12 mouse cellular contexts compared by ENCODE assay signal in genomic region chr13:51805634-51806033, GRCm38 (mm10). TPM values are rescaled to one million over a fixed set of nuclear protein-coding genes. Genes with fewer than 3 reads are reported as not detected.
DNase-seq lines count a peak whose midpoint lies in the region; ATAC-seq and TF ChIP-seq lines count a peak whose summit lies in the region.
"Had no signal": no experiment of that assay in that cellular context is flagged by ENCODE, and none has a peak within 500 bp of the region (broad histone marks: within the 10 kb centered on the region; RNA-seq: fewer than 3 reads in every experiment).

No protein-coding gene starts in this region.

- peak overlapping the region; percentile 79 for H3K27ac ChIP-seq in neural tube, embryonic 13.5 days (replicated peaks)
- no peak overlapping the region for H3K27ac ChIP-seq in gastrocnemius, adult 2 months
- no peak overlapping the region for H3K27ac ChIP-seq in kidney, embryonic 15.5 days
- H3K27ac ChIP-seq: embryonic facial prominence, embryonic 12.5 days; heart, embryonic 10.5 days had no signal

- 66% methylated on average over 4 of the region's 4 CpGs for WGBS in neural tube, embryonic 13.5 days
- WGBS in kidney, embryonic 15.5 days = 68% methylated on average over 4 of the region's 4 CpGs

- no peak overlapping the region for H3K9ac ChIP-seq in neural tube, embryonic 13.5 days
- no peak overlapping the region for H3K9ac ChIP-seq in kidney, embryonic 15.5 days
- H3K9ac ChIP-seq: embryonic facial prominence, embryonic 12.5 days; lung, embryonic 14.5 days had no signal

- no peak for TF ChIP-seq CTCF in gastrocnemius, adult 2 months (IDR thresholded peaks at IDR 0.05)

- H3K27me3 ChIP-seq in neural tube, embryonic 13.5 days = no peaks in the 10 kb centered on the region
- no peaks in the 10 kb centered on the region; the same call in 1 of the 2 replicates for H3K27me3 ChIP-seq in kidney, embryonic 15.5 days
- H3K27me3 ChIP-seq: embryonic facial prominence, embryonic 12.5 days had no signal

- no peaks in the 10 kb centered on the region for H3K9me3 ChIP-seq in neural tube, embryonic 13.5 days
- no peaks in the 10 kb centered on the region for H3K9me3 ChIP-seq in kidney, embryonic 15.5 days (replicated peaks)
- H3K9me3 ChIP-seq: embryonic facial prominence, embryonic 12.5 days; heart, embryonic 10.5 days had no signal

- no peak overlapping the region for H3K4me3 ChIP-seq in neural tube, embryonic 13.5 days
- no peak overlapping the region for H3K4me3 ChIP-seq in gastrocnemius, adult 2 months
- H3K4me3 ChIP-seq in kidney, embryonic 15.5 days (replicated peaks) = no peak overlapping the region
- H3K4me3 ChIP-seq: embryonic facial prominence, embryonic 12.5 days; heart, embryonic 10.5 days had no signal

- H3K4me2 ChIP-seq in neural tube, embryonic 13.5 days = no peak overlapping the region
- H3K4me2 ChIP-seq in kidney, embryonic 15.5 days = no peak overlapping the region
- H3K4me2 ChIP-seq: embryonic facial prominence, embryonic 12.5 days; lung, embryonic 14.5 days had no signal

- ATAC-seq in neural tube, embryonic 13.5 days (ENCODE audit: low read depth) = no peak
- no peak for ATAC-seq in kidney, embryonic 15.5 days (replicated peaks; ENCODE audit: low FRiP score)

- no peaks in the 10 kb centered on the region for H3K36me3 ChIP-seq in neural tube, embryonic 13.5 days
- H3K36me3 ChIP-seq in kidney, embryonic 15.5 days = no peaks in the 10 kb centered on the region
- H3K36me3 ChIP-seq: embryonic facial prominence, embryonic 12.5 days; heart, embryonic 10.5 days had no signal

- H3K4me1 ChIP-seq in neural tube, embryonic 13.5 days (replicated peaks) = peaks cover 8% of the 10 kb centered on the region
- peaks cover 3% of the 10 kb centered on the region; the same call in 1 of the 2 replicates for H3K4me1 ChIP-seq in kidney, embryonic 15.5 days

- intact Hi-C loops in gastrocnemius, adult 2 months (cut with DNase I) = no loop called here

- DNase-seq in neural tube, embryonic 10.5 days (ENCODE audit: extremely low spot score, low spot score) = no peak
- peak; percentile 90 for DNase-seq in cerebellum, adult 9-11 months
- peak; percentile 66 to 91 for DNase-seq in layer of hippocampus, adult 18-20 months (ENCODE audit: low spot score in 2 of 2)
- no peak for DNase-seq in thymus, postnatal 14 days
- no peak for DNase-seq in gastrocnemius, adult 2 months
- DNase-seq: kidney, postnatal 10 days; thymus, postnatal 25 days had no signal

RNA-seq across cellular contexts. Expression of gene Sema4d, which starts 12.1 kb away (rescaled TPM):
- polyA plus RNA-seq in neural tube, embryonic 13.5 days (2015; fragmentation: Nextera tagmentation; extraction: Ambion mirVana) = 14.3 TPM in 2 replicates
- total RNA-seq in layer of hippocampus, adult 18-20 months (2021) = 10 to 100 TPM; 78.8 to 79.1 TPM
- 100 to 1,000 TPM; 110 to 132 TPM for total RNA-seq in gastrocnemius, adult 2 months (2021)
- polyA plus RNA-seq in kidney, embryonic 15.5 days (2015; fragmentation: Nextera tagmentation; extraction: Ambion mirVana) = 19.6 and 20.3 TPM in 2 replicates

RNA-seq across cellular contexts. Expression of gene Gadd45g, which starts 40.8 kb away (rescaled TPM):
- polyA plus RNA-seq in neural tube, embryonic 13.5 days (2015; fragmentation: Nextera tagmentation; extraction: Ambion mirVana) = 96.7 and 118 TPM in 2 replicates
- total RNA-seq in layer of hippocampus, adult 18-20 months (2021) = 10 to 100 TPM; 21.9 to 22.9 TPM
- 100 to 1,000 TPM in 1 of 2 experiments, 10 to 100 TPM in 1; 22.4 to 127 TPM for total RNA-seq in gastrocnemius, adult 2 months (2021)
- 40.2 and 42.8 TPM in 2 replicates for polyA plus RNA-seq in kidney, embryonic 15.5 days (2015; fragmentation: Nextera tagmentation; extraction: Ambion mirVana)

Comparison
In these comparisons a context has a peak if more than half of its experiments do, and no peak if none do; other contexts are left out.
1. DNase-seq: peak in cerebellum, adult 9-11 months (single experiment) and layer of hippocampus, adult 18-20 months (2 of 2); none in neural tube, embryonic 10.5 days (single experiment), thymus, postnatal 14 days (single experiment) and gastrocnemius, adult 2 months (single experiment).